Mouse (Mus musculus) gastrocnemius, adult 2 months (tissue): ENCODE results near the gene Arl6. TPM values are rescaled to one million over a fixed set of nuclear protein-coding genes. Genes with fewer than 3 reads are reported as not detected.

Source experiments
- DNase-seq: peaks from one replicate; pipeline ENCODE4 v3.0.0; 2022
- H3K27ac ChIP-seq: fragments of 200-600 bp; 2 replicates; pipeline ENCODE4 v1.8.1; 2022; ENCODE audit warnings: mild to moderate bottlenecking
- H3K4me3 ChIP-seq: fragments of 200-600 bp; 2 replicates; pipeline ENCODE4 v1.8.1; 2022; ENCODE audit warnings: mild to moderate bottlenecking, moderate library complexity
- CTCF ChIP-seq: fragments of 200-600 bp; IDR thresholded peaks from 2 replicates; pipeline ENCODE4 v1.8.1; 2022; ENCODE audit warnings: antibody characterized with exemption, mild to moderate bottlenecking, moderate library complexity
- intact Hi-C: fragments of 180-260 bp; cut with DNase I; formaldehyde crosslinking; loops from one replicate; pipeline ENCODE4 v1.15.1; 2025
- total RNA-seq, 2 experiments: library from RNA; stranded (reverse); gene quantifications; 2 replicates each; pipeline ENCODE4 v1.2.3; 2021

Arl6 gene
- total RNA-seq, 2 experiments from 2014 or later: 2.3 to 2.6 TPM

DNA sequence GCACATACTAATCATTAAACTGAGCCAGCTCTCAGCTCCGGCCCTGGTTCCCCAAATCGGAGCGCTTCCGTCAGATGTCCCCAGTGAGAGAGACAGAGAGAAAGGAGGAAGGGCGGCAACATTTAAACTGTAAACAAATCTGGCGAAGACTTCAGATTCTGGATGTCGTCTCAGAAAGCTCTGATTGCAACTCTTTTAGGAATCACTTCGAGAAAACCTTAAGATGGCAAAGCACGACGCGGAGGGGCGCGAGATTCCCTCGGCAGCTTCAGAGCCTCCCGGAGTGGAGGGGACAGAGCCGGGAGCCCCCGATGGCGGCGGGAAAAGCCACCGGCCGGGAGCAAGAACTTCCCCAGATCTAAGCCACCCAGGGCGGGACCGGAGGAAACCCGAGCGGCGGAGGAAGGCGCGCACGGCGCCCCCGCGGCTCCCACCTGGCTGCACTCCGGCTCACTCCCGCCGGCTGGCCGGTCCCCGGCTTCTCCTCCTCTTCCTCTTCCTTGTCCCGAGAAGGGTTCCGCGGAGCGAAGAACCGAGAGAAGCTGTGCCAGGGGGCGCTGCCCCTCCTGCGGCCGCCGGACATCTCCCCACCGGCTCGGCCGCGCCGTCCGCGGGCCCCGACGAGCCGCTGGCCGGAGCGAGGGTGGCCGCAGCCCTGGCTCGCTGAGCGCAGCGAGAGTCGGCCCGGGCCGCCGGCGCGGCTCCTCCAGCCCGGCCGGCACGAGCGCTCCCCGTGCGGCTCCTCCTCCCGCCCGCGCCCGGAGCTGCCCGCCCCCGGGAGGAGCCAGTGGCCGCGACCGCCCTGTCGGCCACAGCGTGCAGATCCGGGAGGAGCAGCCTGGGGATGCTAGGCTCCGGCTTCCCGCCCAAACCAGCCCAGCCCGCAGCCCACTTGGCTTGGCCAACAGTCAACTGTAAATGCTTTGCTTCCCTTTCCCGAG, 38.6 kb downstream of the Arl6 start, which contains the start of gene Crybg3:
Crybg3 (minus strand) TSS at position 669 of the 941 bp plus-strand sequence.
- TF ChIP-seq CTCF: peak; percentile 20; the same call in 1 of the 2 replicates
- Histone ChIP-seq H3K4me3 (peak within 1 kb of the TSS; percentile 90), H3K27ac (peak within 1 kb of the TSS; percentile 92)
- intact Hi-C loops: loop anchor here (5.0 kb wide), 3 partner anchors 63 to 128 kb away; partner anchors contain the start of gene Riox2
- DNase-seq: peak; percentile 94

DNA sequence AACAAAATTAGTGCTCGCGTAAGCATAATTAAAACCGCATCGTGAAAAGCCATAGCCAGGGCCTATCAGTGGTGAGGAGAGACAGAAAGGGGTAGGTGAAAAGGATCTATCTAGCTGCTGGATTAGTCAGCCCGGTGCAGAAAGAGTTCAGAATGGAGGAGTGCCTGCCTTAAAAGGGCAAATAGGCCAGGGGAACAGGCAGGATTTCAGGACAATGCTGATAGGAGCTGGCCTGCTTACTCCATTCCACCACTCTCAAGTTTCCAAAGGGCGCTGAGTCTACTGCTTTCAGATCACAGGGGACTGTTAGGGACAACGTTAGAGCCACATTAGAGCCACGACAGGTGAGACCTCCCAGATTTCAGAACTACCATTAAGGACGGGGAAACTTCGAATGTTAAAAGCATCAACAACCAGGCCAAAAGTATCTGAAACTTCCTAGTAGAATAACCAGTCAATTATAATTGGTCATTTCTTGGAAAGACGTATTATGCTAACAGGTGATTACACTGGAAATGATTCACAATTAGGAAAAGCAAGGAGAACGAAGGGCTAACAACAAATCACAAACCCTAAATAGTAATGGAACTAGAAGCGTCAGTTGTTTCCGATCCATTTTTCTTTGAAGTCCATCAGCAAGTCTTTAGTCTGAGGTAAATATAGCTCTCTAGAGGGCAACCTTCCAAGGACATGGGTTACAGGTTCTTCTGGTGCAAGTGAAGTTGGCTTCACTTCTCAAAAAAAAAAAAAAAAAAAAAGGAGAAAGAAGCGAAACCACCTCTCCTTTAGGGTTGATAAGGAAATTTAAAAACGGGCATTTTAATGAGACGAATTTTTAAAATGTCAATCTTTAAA, 39.6 kb downstream of the Arl6 start:
- peak overlapping the region; percentile 90 for H3K4me3 ChIP-seq
- TF ChIP-seq CTCF: no peak
- H3K27ac ChIP-seq: peak overlapping the region; percentile 92
- intact Hi-C loops: loop anchor here (5.0 kb wide), 4 partner anchors 42 to 127 kb away; partner anchors contain the start of gene Riox2
- DNase-seq: peak; percentile 45

DNA sequence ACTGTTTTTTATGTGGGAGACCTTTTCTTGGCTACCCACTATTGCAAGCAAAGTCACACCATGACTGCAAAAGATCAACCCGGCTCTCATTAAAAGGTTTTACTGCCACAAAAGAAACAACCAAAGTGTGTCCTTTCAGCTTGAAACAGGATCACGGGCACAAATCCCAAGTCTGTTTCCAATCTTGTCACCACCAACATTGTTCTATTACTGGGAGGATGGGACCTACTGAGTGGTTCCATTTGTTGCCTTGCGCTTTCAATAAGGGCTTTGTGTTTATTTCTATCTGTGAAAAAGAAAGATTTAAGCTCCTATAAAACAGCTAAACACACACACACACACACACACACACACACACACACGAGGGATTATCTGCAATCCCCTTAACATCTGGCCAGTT, 40.2 kb downstream of the Arl6 start:
- intact Hi-C loops: loop anchor here (5.0 kb wide), 1 partner anchor 42 kb away; no protein-coding TSS in a partner anchor
- H3K4me3 ChIP-seq: peak overlapping the region; percentile 90
- TF ChIP-seq CTCF: no peak
- no peak for DNase-seq
- peak overlapping the region; percentile 92 for H3K27ac ChIP-seq

DNA sequence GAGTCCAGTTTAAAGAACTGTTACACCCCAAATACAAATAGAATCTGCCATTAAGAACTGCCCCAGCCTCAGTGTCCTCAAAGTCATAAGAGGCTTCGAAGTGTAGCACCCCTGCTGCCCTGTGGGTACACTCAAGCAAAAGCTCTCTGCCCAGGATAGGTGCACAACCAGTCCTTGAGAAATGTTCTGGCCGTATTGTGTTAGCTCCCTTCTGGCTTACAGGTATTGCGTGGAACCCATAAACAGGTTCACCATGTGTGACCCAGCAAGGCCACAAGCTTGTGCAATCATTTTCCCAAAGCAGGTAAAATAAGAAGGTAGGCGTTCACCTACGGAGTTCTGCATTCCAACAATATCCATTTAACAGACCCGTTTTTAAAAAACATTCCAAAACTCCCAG, 41.9 kb downstream of the Arl6 start:
- no peak for TF ChIP-seq CTCF
- intact Hi-C loops: loop anchor here (5.0 kb wide), 1 partner anchor 40 kb away; no protein-coding TSS in a partner anchor
- Histone ChIP-seq H3K27ac (no peak overlapping the region), H3K4me3 (no peak overlapping the region)
- DNase-seq: no peak

DNA sequence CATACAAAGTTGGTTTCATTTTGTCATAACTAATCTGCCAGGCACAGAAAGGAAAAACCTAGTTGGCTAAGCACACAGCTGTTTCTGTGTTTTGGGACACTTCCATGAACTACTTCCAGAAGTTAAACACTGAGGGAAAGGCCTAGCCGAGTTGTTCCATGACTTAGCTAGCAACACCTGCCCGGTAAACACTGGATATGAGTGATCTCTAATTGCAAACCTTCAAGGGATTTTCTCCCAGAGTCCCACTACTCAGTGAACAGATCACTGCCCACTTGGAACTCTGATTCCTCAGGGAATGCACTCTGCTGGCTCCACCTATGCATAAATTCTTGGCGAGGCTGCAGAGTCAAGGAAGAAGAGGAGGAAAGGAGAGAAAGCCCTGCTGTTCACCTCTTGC, 44.5 kb downstream of the Arl6 start:
- intact Hi-C loops: loop anchor here (5.0 kb wide), 1 partner anchor 37 kb away; no protein-coding TSS in a partner anchor

DNA sequence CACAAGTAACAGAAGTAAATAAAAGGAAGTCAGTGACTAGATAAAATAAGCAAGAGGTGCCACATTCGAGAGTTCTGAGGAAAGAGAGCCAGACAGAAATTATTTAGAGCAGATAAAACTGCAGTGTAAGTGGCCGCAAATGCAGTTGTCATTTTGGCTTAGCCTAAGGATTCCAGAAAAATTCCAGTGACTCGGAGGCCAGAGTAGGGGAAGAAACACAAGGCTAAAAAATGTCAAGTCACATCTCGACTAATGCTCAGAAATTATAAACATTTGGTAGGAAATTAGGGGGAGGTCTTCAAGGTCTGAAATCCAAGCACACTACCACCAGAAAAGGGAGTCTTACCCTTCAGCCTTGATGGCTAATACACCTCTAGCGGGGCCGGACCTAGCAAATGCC, 48.4 kb downstream of the Arl6 start:
- intact Hi-C loops: no loop called here
- no peak for DNase-seq
- H3K27ac ChIP-seq: no peak overlapping the region

More for the DNA sequence above, 44.5 kb downstream of the Arl6 start:
- Histone ChIP-seq H3K27ac (peak overlapping the region; percentile 83), H3K4me3 (peak overlapping the region; percentile 50)
- no peak for TF ChIP-seq CTCF
- no peak for DNase-seq

DNA sequence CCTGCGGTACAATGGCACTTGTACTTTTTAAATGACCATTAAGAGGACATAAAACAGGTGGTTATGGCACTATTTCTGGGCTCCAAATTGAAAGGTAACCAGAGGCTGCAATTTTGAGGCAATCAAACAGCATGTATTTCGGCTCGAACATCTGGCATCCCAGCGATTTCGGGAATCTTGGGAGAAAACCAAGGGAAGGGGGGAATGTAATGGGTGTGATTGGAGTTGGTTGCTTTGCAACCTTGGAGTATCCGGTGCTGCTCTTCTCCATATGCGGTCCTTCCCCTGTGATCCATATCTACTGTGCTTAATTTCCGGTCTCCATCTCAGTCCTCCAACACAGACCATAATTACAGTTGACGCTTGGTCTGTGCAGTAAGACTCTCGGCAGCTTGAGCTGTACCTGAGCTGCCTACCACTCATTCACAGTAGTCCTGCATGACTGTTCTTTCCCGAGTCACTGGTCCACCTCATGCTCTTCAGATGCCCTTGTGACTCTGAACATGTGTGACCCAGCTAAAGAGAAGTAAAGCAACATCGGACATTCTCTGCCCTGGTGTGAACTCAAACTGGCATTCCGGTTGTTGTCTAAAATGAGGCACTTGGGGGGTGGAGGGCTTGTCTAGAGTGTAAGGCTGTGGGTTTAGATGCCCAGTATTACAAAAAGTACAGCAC, 50.7 kb downstream of the Arl6 start:
- no peak for DNase-seq
- Histone ChIP-seq H3K27ac (no peak overlapping the region), H3K4me3 (no peak overlapping the region)
- TF ChIP-seq CTCF: no peak
- intact Hi-C loops: no loop called here

More for the DNA sequence above, 48.4 kb downstream of the Arl6 start:
- no peak for TF ChIP-seq CTCF
- H3K4me3 ChIP-seq: no peak overlapping the region

DNA sequence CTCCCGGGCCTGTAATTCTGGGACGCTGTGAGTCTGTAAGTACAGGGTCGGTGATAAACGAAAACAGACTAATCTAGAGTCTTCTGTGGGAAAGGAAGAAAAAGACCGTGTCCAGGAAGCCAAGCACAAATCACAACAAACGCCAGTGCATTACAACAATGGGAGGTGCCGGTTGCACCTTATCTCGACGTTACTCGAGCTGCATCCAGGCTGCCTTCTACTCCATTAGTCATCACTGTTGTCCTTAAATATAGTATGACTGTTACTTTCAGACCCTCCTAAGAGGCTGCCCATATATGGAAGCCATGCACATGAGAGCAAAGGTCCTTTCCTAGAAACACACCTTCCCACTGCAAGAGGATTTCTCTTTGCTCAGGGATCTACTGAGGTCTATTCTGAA, 51.4 kb downstream of the Arl6 start:
- intact Hi-C loops: no loop called here
- Histone ChIP-seq H3K4me3 (no peak overlapping the region), H3K27ac (no peak overlapping the region)
- TF ChIP-seq CTCF: no peak
- no peak for DNase-seq

DNA sequence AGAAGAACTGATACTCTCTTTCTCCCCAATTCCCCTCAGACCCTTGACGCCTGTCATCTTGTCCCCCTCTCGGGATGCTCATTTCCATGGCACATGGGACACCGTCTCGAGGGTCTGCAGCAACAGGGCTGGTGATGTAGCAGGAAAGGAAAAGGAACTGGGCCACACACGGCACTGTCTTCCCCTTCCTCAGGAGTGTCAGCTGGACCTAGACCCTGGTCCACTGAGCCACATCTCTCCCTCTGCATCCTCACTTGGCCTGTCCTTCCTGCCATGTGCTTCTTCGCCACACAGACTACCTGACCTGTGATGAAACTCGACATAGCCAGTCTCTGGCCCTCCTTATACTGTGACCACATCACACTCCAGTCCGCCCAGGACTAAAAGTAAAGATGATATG, 52.3 kb downstream of the Arl6 start:
- H3K4me3 ChIP-seq: no peak overlapping the region
- H3K27ac ChIP-seq: peak overlapping the region; percentile 28; the same call in 1 of the 2 replicates
- no peak for TF ChIP-seq CTCF
- intact Hi-C loops: no loop called here
- DNase-seq: no peak

DNA sequence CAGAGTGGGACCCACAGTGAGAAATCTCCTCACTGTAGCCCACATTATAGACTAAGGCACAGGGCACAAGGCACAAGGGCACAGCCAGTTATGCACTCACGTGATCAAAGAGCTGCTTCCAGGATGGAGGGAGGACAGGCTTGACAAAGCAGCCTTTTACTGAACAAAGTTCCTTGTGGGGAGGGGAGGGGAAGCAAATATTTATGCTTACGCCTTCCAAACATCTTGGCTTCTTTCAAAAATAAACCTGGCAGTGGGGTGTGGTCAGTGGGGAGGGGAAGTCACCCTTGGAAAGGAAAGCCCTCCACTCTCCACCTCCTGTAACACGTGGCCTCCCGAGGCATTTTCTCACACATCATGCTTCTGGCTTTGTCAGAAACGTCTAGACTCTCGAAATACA, 52.9 kb downstream of the Arl6 start:
- TF ChIP-seq CTCF: no peak
- no peak for DNase-seq
- peak overlapping the region; percentile 28; the same call in 1 of the 2 replicates for H3K27ac ChIP-seq
- H3K4me3 ChIP-seq: no peak overlapping the region
- intact Hi-C loops: no loop called here

DNA sequence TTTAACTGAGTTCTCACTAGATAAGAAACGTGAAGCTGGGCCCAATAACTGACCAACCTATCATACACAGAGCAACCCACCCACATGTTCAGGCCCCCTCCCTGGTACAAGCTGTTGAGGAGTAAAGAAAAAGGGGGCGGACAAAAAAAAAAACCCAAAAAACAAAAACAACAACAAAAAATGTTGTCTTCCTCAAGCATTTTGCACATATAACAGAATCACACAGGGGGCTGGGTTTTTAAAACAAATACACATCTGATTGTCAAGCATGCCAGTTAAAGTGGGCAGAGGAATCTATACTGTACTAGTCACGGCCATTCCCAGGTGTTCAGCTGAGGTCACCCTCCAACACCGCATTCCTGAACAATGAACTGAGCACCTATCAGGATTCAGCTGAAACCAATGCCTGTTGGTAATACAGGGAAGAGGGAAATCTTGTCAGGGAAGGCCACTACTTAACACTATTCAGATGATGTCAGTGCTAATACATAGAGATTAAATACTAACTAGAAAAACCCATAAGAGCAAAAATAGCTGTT, 53.4 kb downstream of the Arl6 start:
- intact Hi-C loops: no loop called here
- no peak for DNase-seq
- H3K4me3 ChIP-seq: no peak overlapping the region
- 0 out of 2 replicates have a peak overlapping the region, but pooled peaks have one; percentile 20 for H3K27ac ChIP-seq
- TF ChIP-seq CTCF: no peak

DNA sequence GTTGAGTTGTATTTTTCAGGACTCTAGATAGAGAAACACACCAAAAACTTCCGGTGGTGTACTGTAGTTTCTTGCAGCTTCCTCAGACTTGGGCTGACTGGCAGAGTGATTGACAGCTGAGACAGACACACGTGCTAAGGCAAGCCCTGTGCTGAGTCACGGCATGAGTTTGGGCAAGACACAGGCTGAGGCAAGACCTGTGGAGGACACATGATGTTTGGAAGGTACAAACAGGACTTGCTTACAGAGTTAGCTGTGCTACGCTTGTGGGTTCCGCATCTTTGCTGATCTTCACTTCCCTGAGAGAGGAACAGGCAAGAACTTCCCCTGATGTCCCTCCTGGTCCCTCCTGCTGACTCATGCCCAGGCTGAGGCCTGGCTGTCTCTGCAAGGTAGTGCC, 55.7 kb downstream of the Arl6 start:
- Histone ChIP-seq H3K4me3 (no peak overlapping the region), H3K27ac (peak overlapping the region; percentile 48)
- DNase-seq: no peak
- intact Hi-C loops: no loop called here
- TF ChIP-seq CTCF: no peak
